Mouse (Mus musculus): ENCODE results near the gene Rbm5.

GRCm38 (mm10) chr9:107744061-107744460 lies 26.7 kb downstream of the Rbm5 start:
- TF ChIP-seq EP300 (IDR thresholded peaks at IDR 0.05; ENCODE audit: low read depth) (no peak), CTCF (IDR thresholded peaks at IDR 0.05; ENCODE audit: low read depth) (no peak)

All from liver, postnatal 0 days (tissue).